Mouse (Mus musculus) erythroblast, embryonic 14.5 days (primary cell): ENCODE data around the gene Vmn1r16.

ENCODE experiments used
- GATA1 ChIP-seq: IDR thresholded peaks from 2 replicates; pipeline ENCODE4 v1.6.1; 2012; ENCODE audit warnings: low read length, inconsistent platforms, mixed read lengths
- TAL1 ChIP-seq: IDR thresholded peaks from 3 replicates; pipeline ENCODE4 v1.6.1; 2012; ENCODE audit warnings: low read length, inconsistent platforms, mixed read lengths

GRCm38 (mm10) chr6:57356864-57357263, 27.6 kb upstream of the Vmn1r16 start:
- TF ChIP-seq GATA1 (no peak), TAL1 (no peak)
